Comparison of ENCODE assay signal across 15 mouse cellular contexts in the genomic region with DNA sequence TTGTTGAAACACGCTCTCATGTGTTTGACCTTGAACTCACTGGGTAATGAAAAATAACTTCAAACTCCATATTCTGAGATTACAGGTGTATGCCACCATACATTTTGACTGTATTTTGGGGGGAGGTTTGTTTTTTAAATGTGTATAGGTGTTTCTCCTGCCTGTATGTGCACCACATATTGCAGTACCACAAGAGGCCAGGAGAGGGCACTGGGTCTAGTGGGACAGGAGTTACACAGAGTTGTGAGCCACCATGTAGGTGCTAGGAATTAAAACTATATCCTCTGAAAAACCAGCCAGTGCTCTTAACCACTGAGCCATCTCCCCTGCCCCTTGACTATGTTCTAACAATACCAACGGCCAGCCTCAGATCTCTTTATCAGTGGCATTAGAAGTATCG.
DNase-seq lines count a peak whose midpoint lies in the region; ATAC-seq and TF ChIP-seq lines count a peak whose summit lies in the region.
"Had no signal": no experiment of that assay in that cellular context is flagged by ENCODE, and none has a peak within 500 bp of the region (broad histone marks: within the 10 kb centered on the region; RNA-seq: fewer than 3 reads in every experiment).

No protein-coding gene starts in this region.

- DNase-seq in gastrocnemius, adult 2 months: no peak
- no peak for DNase-seq in gastrocnemius, adult 18-20 months (ENCODE audit: low spot score)
- DNase-seq in liver, adult 2 months (ENCODE audit: extremely low read depth, low read depth, low spot score): no peak
- DNase-seq in ES-CJ7 (ENCODE audit: low read depth, low spot score): peak; percentile 82
- peak; percentile 20 for DNase-seq in liver, postnatal 0 days
- DNase-seq in frontal cortex, postnatal 14 days (ENCODE audit: low spot score in 2 of 2): no peak
- no peak for DNase-seq in cerebellum, adult 9-11 months
- DNase-seq: cerebellum, adult 11 months had no signal

- H3K9ac ChIP-seq in liver, adult 2 months (ENCODE audit: low read depth, low read length): no peak overlapping the region
- H3K9ac ChIP-seq in liver, embryonic 12.5 days: no peak overlapping the region
- H3K9ac ChIP-seq in liver, postnatal 0 days (replicated peaks): no peak overlapping the region
- H3K9ac ChIP-seq: embryonic facial prominence, embryonic 15.5 days; heart, embryonic 15.5 days; intestine, embryonic 15.5 days; lung, embryonic 15.5 days; midbrain, embryonic 15.5 days had no signal

- H3K79me2 ChIP-seq in liver, adult 2 months (ENCODE audit: control insufficient read depth, insufficient read depth, low read length): 0 out of 2 replicates have a peak, but pooled peaks cover 2% of the 10 kb centered on the region

- no peaks in the 10 kb centered on the region for H3K9me3 ChIP-seq in liver, embryonic 12.5 days (replicated peaks)
- H3K9me3 ChIP-seq in liver, postnatal 0 days (ENCODE audit: low read length): no peaks in the 10 kb centered on the region
- H3K9me3 ChIP-seq: embryonic facial prominence, embryonic 15.5 days; heart, embryonic 15.5 days; intestine, embryonic 15.5 days; lung, embryonic 15.5 days; midbrain, embryonic 15.5 days had no signal

- no peak for ATAC-seq in liver, embryonic 12.5 days
- no peak for ATAC-seq in liver, postnatal 0 days
- ATAC-seq: CD4-positive, CD25-positive, alpha-beta regulatory T cell, adult 4 months; intestine, embryonic 15.5 days; midbrain, embryonic 15.5 days had no signal

- no peaks in the 10 kb centered on the region for H3K27me3 ChIP-seq in liver, adult 2 months (ENCODE audit: control insufficient read depth, insufficient read depth, low read length)
- H3K27me3 ChIP-seq in liver, embryonic 12.5 days (replicated peaks): no peaks in the 10 kb centered on the region
- no peaks in the 10 kb centered on the region for H3K27me3 ChIP-seq in liver, postnatal 0 days (ENCODE audit: insufficient read depth, low read length)
- H3K27me3 ChIP-seq: embryonic facial prominence, embryonic 15.5 days; heart, embryonic 15.5 days; intestine, embryonic 15.5 days; lung, embryonic 15.5 days; midbrain, embryonic 15.5 days had no signal

- no peak for TF ChIP-seq POLR2A in liver, adult 2 months (IDR thresholded peaks at IDR 0.05; ENCODE audit: extremely low read depth, insufficient read depth, low read length)

- peaks cover 5% of the 10 kb centered on the region; the same call in 1 of the 2 replicates for H3K4me1 ChIP-seq in liver, adult 2 months (ENCODE audit: control insufficient read depth, insufficient read depth, low read length)
- H3K4me1 ChIP-seq in liver, embryonic 12.5 days: no peaks in the 10 kb centered on the region
- no peaks in the 10 kb centered on the region for H3K4me1 ChIP-seq in liver, postnatal 0 days (ENCODE audit: insufficient read depth)
- H3K4me1 ChIP-seq: heart, embryonic 15.5 days; intestine, embryonic 15.5 days; lung, embryonic 15.5 days; midbrain, embryonic 15.5 days had no signal

- no peak for TF ChIP-seq EP300 in liver, postnatal 0 days (IDR thresholded peaks at IDR 0.05; ENCODE audit: low read depth)

- intact Hi-C loops in gastrocnemius, adult 2 months (cut with DNase I): no loop called here

- H3K4me3 ChIP-seq in gastrocnemius, adult 2 months: no peak overlapping the region
- no peak overlapping the region for H3K4me3 ChIP-seq in liver, adult 2 months (ENCODE audit: insufficient read depth, low read depth, low read length)
- H3K4me3 ChIP-seq in liver, embryonic 12.5 days: no peak overlapping the region
- no peak overlapping the region for H3K4me3 ChIP-seq in liver, postnatal 0 days (ENCODE audit: low read depth, low read length)
- H3K4me3 ChIP-seq: embryonic facial prominence, embryonic 15.5 days; heart, embryonic 15.5 days; intestine, embryonic 15.5 days; lung, embryonic 15.5 days; midbrain, embryonic 15.5 days had no signal

- no peak overlapping the region for H3K4me2 ChIP-seq in liver, embryonic 12.5 days
- H3K4me2 ChIP-seq in liver, postnatal 0 days (ENCODE audit: low read depth, low read length): no peak overlapping the region
- H3K4me2 ChIP-seq: embryonic facial prominence, embryonic 15.5 days; heart, embryonic 15.5 days; intestine, embryonic 15.5 days; lung, embryonic 15.5 days; midbrain, embryonic 15.5 days had no signal

- peak; percentile 41 for TF ChIP-seq CTCF in gastrocnemius, adult 2 months (IDR thresholded peaks at IDR 0.05)
- TF ChIP-seq CTCF in liver, adult 2 months (IDR thresholded peaks at IDR 0.05; ENCODE audit: low read depth, low read length): peak; percentile 28; the same call in 1 of the 2 replicates
- TF ChIP-seq CTCF in liver, postnatal 0 days (IDR thresholded peaks at IDR 0.05; ENCODE audit: low read depth): peak; percentile 49

- no peak overlapping the region for H3K27ac ChIP-seq in gastrocnemius, adult 2 months
- no peak overlapping the region for H3K27ac ChIP-seq in liver, adult 2 months (replicated peaks; ENCODE audit: insufficient read depth, low read depth, low read length)
- H3K27ac ChIP-seq in liver, embryonic 12.5 days: no peak overlapping the region
- H3K27ac ChIP-seq in liver, postnatal 0 days (ENCODE audit: low read depth): no peak overlapping the region
- H3K27ac ChIP-seq: embryonic facial prominence, embryonic 15.5 days; heart, embryonic 15.5 days; intestine, embryonic 15.5 days; lung, embryonic 15.5 days; midbrain, embryonic 15.5 days had no signal

- H3K36me3 ChIP-seq in liver, adult 2 months (ENCODE audit: control insufficient read depth, insufficient read depth, low read length): no peaks in the 10 kb centered on the region
- no peaks in the 10 kb centered on the region for H3K36me3 ChIP-seq in liver, embryonic 12.5 days
- no peaks in the 10 kb centered on the region for H3K36me3 ChIP-seq in liver, postnatal 0 days (replicated peaks; ENCODE audit: insufficient read depth, low read length)
- H3K36me3 ChIP-seq: embryonic facial prominence, embryonic 15.5 days; heart, embryonic 15.5 days; intestine, embryonic 15.5 days; lung, embryonic 15.5 days; midbrain, embryonic 15.5 days had no signal

- WGBS in liver, adult 2 months: 98% methylated on average over 3 of the region's 3 CpGs
- WGBS in liver, embryonic 12.5 days (ENCODE audit: insufficient replicate concordance): 78% methylated on average over 3 of the region's 3 CpGs
- WGBS in liver, postnatal 0 days (ENCODE audit: insufficient replicate concordance): 88% methylated on average over 3 of the region's 3 CpGs

Comparison
In these comparisons a context has a peak if more than half of its experiments do, and no peak if none do; other contexts are left out.
1. DNase-seq: peak in ES-CJ7 (single experiment) and liver, postnatal 0 days (single experiment); none in gastrocnemius, adult 2 months (single experiment), gastrocnemius, adult 18-20 months (single experiment), liver, adult 2 months (single experiment), frontal cortex, postnatal 14 days (0 of 2) and cerebellum, adult 9-11 months (single experiment).
2. Peak in every context shown above with its lines, with median percentiles within 50 percentile points of each other: CTCF ChIP-seq.